Mouse (Mus musculus) lung, postnatal 14 days (tissue): ENCODE measurements around the gene Brd9.

Experiments used
- DNase-seq: peaks from one replicate; pipeline ENCODE4 v3.0.0; 2021

Brd9 gene

GRCm38 (mm10) chr13:73937321-73938176 lies at the start of gene Brd9, which contains the start of gene Trip13:
Gene Brd9 (plus strand): TSS chr13:73937811.
Gene Trip13 (minus strand): TSS chr13:73937784.
- peak; percentile 94 for DNase-seq

GRCm38 (mm10) chr13:73892493-73893178 lies 45.0 kb upstream of the Brd9 start:
- DNase-seq: no peak

GRCm38 (mm10) chr13:73897561-73897960 lies 40.0 kb upstream of the Brd9 start:
- no peak for DNase-seq

GRCm38 (mm10) chr13:73907136-73907535 lies 30.5 kb upstream of the Brd9 start:
- no peak for DNase-seq

GRCm38 (mm10) chr13:73907683-73908412 lies 29.8 kb upstream of the Brd9 start:
- peak; percentile 57 for DNase-seq

- DNase-seq: no peak
These were observed 24.5 kb upstream of the Brd9 start for GRCm38 (mm10) chr13:73913066-73913465.

- DNase-seq: no peak
These were observed 5.4 kb upstream of the Brd9 start for GRCm38 (mm10) chr13:73932201-73932600.

- no peak for DNase-seq
These were observed 682 bp upstream of the Brd9 start for GRCm38 (mm10) chr13:73936938-73937320.

- no peak for DNase-seq
These were observed 558 bp downstream of the Brd9 start for GRCm38 (mm10) chr13:73938177-73938560.

GRCm38 (mm10) chr13:73939101-73939500 lies 1.5 kb downstream of the Brd9 start:
- DNase-seq: no peak

- no peak for DNase-seq
These were observed 7.0 kb downstream of the Brd9 start for GRCm38 (mm10) chr13:73944606-73945005.

GRCm38 (mm10) chr13:73953551-73954130 lies 16.0 kb downstream of the Brd9 start:
- DNase-seq: no peak

- no peak for DNase-seq
These were observed 17.1 kb downstream of the Brd9 start for GRCm38 (mm10) chr13:73954666-73955065.

- no peak for DNase-seq
These were observed 17.9 kb downstream of the Brd9 start for GRCm38 (mm10) chr13:73955531-73955930.

- no peak for DNase-seq
These were observed 22.6 kb downstream of the Brd9 start for GRCm38 (mm10) chr13:73960117-73960652.

GRCm38 (mm10) chr13:73961177-73961576 lies 23.6 kb downstream of the Brd9 start:
- no peak for DNase-seq

- no peak for DNase-seq
These were observed 25.9 kb downstream of the Brd9 start, which contains the start of gene Zdhhc11 for GRCm38 (mm10) chr13:73963551-73963950. Gene Zdhhc11 (plus strand): TSS chr13:73963851.

- DNase-seq: peak; percentile 84
These were observed 33.2 kb downstream of the Brd9 start for GRCm38 (mm10) chr13:73970545-73971448.

- peak; percentile 20 for DNase-seq
These were observed 36.9 kb downstream of the Brd9 start for GRCm38 (mm10) chr13:73974523-73974922.

GRCm38 (mm10) chr13:73976935-73977334 lies 39.3 kb downstream of the Brd9 start:
- DNase-seq: no peak

GRCm38 (mm10) chr13:73990325-73990724 lies 52.7 kb downstream of the Brd9 start:
- DNase-seq: no peak

GRCm38 (mm10) chr13:73990761-73991160 lies 53.1 kb downstream of the Brd9 start:
- DNase-seq: no peak
